Mouse (Mus musculus): ENCODE data around the gene Rnf10. TPM values are rescaled to one million over a fixed set of nuclear protein-coding genes. Genes with fewer than 3 reads are reported as not detected.
A peak's percentile ranks its signal among the peaks of the same experiment; 100 is the strongest.
"Not testable (repeated sequence)": the region's sequence is repeated elsewhere in the genome, so short reads cannot be mapped to it uniquely, and the experiment has no call there.

Rnf10 gene
- polyA plus RNA-seq, 1 experiment from 2014 or later: 75.4 TPM

DNA sequence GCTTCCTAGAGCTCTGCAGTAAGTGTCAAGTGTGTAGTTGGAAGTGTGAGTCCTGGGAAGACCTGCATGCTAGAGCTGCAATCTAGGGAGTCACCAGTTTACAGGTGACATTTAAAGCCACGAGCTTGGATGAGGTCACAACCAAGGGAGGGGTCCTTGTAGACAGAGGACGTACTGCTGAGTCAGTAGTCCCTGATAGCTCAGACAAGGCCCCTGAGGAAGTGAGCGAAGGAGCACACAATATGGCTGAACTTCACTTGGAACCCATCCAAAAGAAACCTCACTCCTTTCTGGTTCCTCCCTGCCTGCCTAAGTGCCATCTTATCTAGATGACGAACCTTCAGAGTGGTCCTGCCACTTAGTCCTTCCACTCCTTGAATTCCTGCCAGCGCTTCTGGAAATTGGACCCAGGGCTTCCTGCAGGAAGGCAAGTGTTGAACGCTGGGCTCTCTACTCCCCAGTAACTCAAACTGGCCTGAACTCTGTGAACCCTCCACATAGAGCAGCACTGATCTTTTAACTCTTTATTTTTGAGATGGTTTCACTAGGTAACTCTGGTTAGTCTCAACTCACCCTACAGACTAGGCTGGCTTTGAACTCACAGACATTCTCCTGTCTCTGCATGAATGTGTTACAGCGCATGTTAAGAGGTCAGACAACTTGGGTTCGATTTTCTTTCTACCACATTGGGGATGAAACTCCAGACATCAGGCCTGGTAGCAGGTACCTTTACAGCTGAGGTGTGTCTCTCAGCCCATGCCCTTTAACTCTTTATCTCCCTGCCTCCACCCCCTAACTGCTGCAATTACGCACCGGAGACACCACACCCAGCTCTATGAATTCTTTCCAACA lies 40.3 kb upstream of the Rnf10 start:
- DNase-seq (no peak), ATAC-seq (peak; percentile 82)
- peak overlapping the region; percentile 66 for H3K27ac ChIP-seq (ENCODE audit: low read depth)
- H3K4me1 ChIP-seq (ENCODE audit: insufficient read depth): peaks cover 31% of the 10 kb centered on the region
- H3K4me2 ChIP-seq (ENCODE audit: low read depth, low read length): peak overlapping the region; percentile 56
- TF ChIP-seq EP300 (IDR thresholded peaks at IDR 0.05; ENCODE audit: low read depth) (no peak), CTCF (IDR thresholded peaks at IDR 0.05; ENCODE audit: low read depth) (no peak)
- H3K9me3 ChIP-seq (ENCODE audit: low read length): no peaks in the 10 kb centered on the region
- no peaks in the 10 kb centered on the region for H3K36me3 ChIP-seq (replicated peaks; ENCODE audit: insufficient read depth, low read length)
- H3K9ac ChIP-seq (replicated peaks): peak overlapping the region; percentile 21; the same call in 1 of the 2 replicates
- 50% methylated on average over 10 of the region's 10 CpGs for WGBS (ENCODE audit: insufficient replicate concordance)
- H3K4me3 ChIP-seq (ENCODE audit: low read depth, low read length): 0 out of 2 replicates have a peak overlapping the region, but pooled peaks have one; percentile 7
- no peaks in the 10 kb centered on the region for H3K27me3 ChIP-seq (ENCODE audit: insufficient read depth, low read length)

DNA sequence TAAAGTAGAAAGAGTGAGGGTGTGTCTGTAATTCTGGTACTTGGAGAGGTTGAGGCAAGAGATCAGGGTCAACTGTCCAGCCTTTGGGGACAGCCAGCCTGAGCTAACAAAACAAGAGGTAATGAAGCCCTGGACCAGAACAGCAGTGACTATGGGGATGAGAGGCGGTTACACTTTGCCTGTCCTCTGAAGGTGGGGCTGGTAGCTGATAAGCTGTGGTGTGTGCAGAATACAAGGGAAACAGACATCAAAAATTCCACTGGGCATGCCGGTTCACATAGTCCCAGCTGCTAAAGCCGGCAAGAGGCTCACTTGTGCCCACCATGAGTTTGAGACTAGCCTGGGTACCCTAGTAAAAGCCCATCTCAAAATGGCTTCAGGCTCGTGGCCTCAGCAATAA lies 39.7 kb upstream of the Rnf10 start:
- Histone ChIP-seq H3K27me3 (ENCODE audit: insufficient read depth, low read length) (no peaks in the 10 kb centered on the region), H3K27ac (ENCODE audit: low read depth) (peak overlapping the region; percentile 66)

GRCm38 (mm10) chr5:115302190-115302589 lies 29.5 kb upstream of the Rnf10 start:
- 74% methylated on average over 5 of the region's 7 CpGs for WGBS (ENCODE audit: insufficient replicate concordance)
- not testable (repeated sequence) for H3K4me3 ChIP-seq (ENCODE audit: low read depth, low read length); ATAC-seq

More for the DNA sequence above, 39.7 kb upstream of the Rnf10 start:
- Histone ChIP-seq H3K36me3 (replicated peaks; ENCODE audit: insufficient read depth, low read length) (no peaks in the 10 kb centered on the region), H3K4me3 (ENCODE audit: low read depth, low read length) (0 out of 2 replicates have a peak overlapping the region, but pooled peaks have one; percentile 7), H3K9me3 (ENCODE audit: low read length) (no peaks in the 10 kb centered on the region), H3K9ac (replicated peaks) (0 out of 2 replicates have a peak overlapping the region, but pooled peaks have one; percentile 16), H3K4me1 (ENCODE audit: insufficient read depth) (peaks cover 24% of the 10 kb centered on the region), H3K4me2 (ENCODE audit: low read depth, low read length) (peak overlapping the region; percentile 56)
- no peak for DNase-seq
- TF ChIP-seq EP300 (IDR thresholded peaks at IDR 0.05; ENCODE audit: low read depth) (no peak), CTCF (IDR thresholded peaks at IDR 0.05; ENCODE audit: low read depth) (no peak)
- ATAC-seq: peak; percentile 63
- 50% methylated on average over 4 of the region's 4 CpGs for WGBS (ENCODE audit: insufficient replicate concordance)

DNA sequence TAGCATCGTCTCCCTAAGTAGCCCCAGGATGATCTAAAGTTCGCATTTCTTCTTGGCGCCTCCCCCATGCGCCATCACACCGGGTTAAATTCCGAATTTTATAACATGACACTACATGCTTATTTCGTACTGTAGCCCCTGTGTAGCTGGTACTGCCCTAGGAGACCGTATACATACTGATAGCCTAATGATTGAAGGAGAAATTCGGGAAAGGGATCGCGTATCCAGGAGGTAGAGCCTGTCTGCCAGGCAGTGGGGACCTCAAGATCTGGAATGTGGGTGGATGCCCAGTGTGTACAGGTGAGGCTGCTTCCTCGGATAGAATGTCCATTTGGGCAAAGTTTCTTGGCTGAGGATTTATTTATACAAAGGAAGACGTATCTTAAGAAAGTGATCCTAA lies 28.9 kb upstream of the Rnf10 start:
- Histone ChIP-seq H3K4me1 (ENCODE audit: insufficient read depth) (peaks cover 18% of the 10 kb centered on the region), H3K27ac (ENCODE audit: low read depth) (0 out of 2 replicates have a peak overlapping the region, but pooled peaks have one; percentile 40), H3K4me2 (ENCODE audit: low read depth, low read length) (peak overlapping the region; percentile 99), H3K9me3 (ENCODE audit: low read length) (no peaks in the 10 kb centered on the region), H3K27me3 (ENCODE audit: insufficient read depth, low read length) (no peaks in the 10 kb centered on the region), H3K4me3 (ENCODE audit: low read depth, low read length) (peak overlapping the region; percentile 95), H3K9ac (replicated peaks) (peak overlapping the region; percentile 69), H3K36me3 (replicated peaks; ENCODE audit: insufficient read depth, low read length) (peaks cover 16% of the 10 kb centered on the region)
- TF ChIP-seq EP300 (IDR thresholded peaks at IDR 0.05; ENCODE audit: low read depth) (no peak), CTCF (IDR thresholded peaks at IDR 0.05; ENCODE audit: low read depth) (no peak)
- 32% methylated on average over 13 of the region's 13 CpGs for WGBS (ENCODE audit: insufficient replicate concordance)
- ATAC-seq (no peak), DNase-seq (no peak)

More at GRCm38 (mm10) chr5:115302190-115302589, 29.5 kb upstream of the Rnf10 start:
- not testable (repeated sequence) for H3K9ac ChIP-seq (replicated peaks); H3K27ac ChIP-seq (ENCODE audit: low read depth); H3K9me3 ChIP-seq (ENCODE audit: low read length); H3K27me3 ChIP-seq (ENCODE audit: insufficient read depth, low read length); DNase-seq
- H3K4me2 ChIP-seq (ENCODE audit: low read depth, low read length): peak overlapping the region; percentile 99; the same call in 1 of the 2 replicates
- H3K36me3 ChIP-seq (replicated peaks; ENCODE audit: insufficient read depth, low read length): peaks cover 12% of the 10 kb centered on the region
- H3K4me1 ChIP-seq (ENCODE audit: insufficient read depth): peaks cover 18% of the 10 kb centered on the region

DNA sequence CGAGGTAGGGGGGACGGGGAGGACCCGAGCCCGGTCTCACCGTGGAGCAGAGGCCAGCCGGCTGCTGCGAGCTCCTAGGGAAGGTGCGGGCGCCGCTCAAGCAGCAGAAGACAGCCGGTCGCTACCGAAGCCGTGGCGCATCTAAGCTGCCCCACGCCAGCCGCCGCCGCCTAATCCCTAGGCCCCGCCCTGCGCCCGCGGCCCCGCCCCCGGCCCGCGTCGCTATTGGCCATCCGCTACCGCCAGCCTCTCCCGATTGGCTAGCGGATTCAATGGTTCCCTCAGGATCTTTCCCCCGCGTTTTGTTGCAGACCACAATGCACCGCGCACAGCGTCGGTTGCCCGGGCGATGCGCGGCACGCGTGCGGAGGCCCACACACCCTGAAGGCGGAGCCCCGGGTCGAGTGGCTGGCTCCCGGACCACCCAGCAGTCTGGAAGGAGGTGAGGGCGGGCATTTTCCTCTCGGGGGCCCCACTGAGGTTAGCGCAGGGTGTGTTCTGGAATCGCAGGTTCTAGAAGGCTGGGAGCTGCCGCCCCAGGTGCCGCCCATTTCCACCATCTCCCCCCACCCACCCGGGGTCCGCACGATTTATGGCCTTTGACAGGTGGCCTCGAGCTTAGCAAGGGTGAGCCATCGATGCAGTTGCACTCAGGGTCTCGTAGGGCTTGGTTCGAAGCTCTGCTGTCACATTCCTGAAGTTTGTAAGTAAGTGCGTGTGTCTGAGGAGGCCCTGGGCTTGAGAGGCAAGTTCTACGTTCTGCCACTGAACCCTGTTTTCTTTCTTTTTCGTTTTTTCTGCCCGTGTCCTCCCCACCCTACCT lies 28.3 kb upstream of the Rnf10 start, which contains the start of gene Dynll1:
Gene Dynll1, minus strand, starts transcription at position 208 of the 823 bp plus-strand sequence.
- DNase-seq: peak; percentile 99
- Histone ChIP-seq H3K36me3 (replicated peaks; ENCODE audit: insufficient read depth, low read length) (peaks cover 22% of the 10 kb centered on the region), H3K4me1 (ENCODE audit: insufficient read depth) (peaks cover 18% of the 10 kb centered on the region), H3K4me3 (ENCODE audit: low read depth, low read length) (peak within 1 kb of the TSS; percentile 95), H3K9me3 (ENCODE audit: low read length) (no peaks in the 10 kb centered on the region), H3K27me3 (ENCODE audit: insufficient read depth, low read length) (no peaks in the 10 kb centered on the region), H3K27ac (ENCODE audit: low read depth) (peak within 1 kb of the TSS; percentile 92), H3K4me2 (ENCODE audit: low read depth, low read length) (peak within 1 kb of the TSS; percentile 99), H3K9ac (replicated peaks) (peak within 1 kb of the TSS; percentile 91)
- TF ChIP-seq EP300 (IDR thresholded peaks at IDR 0.05; ENCODE audit: low read depth) (peak; percentile 28; the same call in 1 of the 2 replicates), CTCF (IDR thresholded peaks at IDR 0.05; ENCODE audit: low read depth) (peak; percentile 30; the same call in 1 of the 2 replicates)
- WGBS (ENCODE audit: insufficient replicate concordance): under 1% methylated on average over 65 of the region's 66 CpGs
- peak; percentile 97 for ATAC-seq
